Mouse (Mus musculus) gastrocnemius, postnatal 36 days (tissue): ENCODE results near the gene Pdpn. TPM values are rescaled to one million over a fixed set of nuclear protein-coding genes. Genes with fewer than 3 reads are reported as not detected.
"Not testable (repeated sequence)": the region's sequence is repeated elsewhere in the genome, so short reads cannot be mapped to it uniquely, and the experiment has no call there.

Experiments used
- DNase-seq, 2 experiments: peaks; one replicate each; pipeline ENCODE4 v3.0.0; 2022
- intact Hi-C: fragments of 180-260 bp; cut with DNase I; formaldehyde crosslinking; loops from one replicate; pipeline ENCODE4 v1.15.1; 2025
- long read RNA-seq, 2 experiments: library from polyadenylated mRNA; stranded (forward); transcript quantifications; one replicate each; pipeline ENCODE4 v2.0.0; 2021
- total RNA-seq, 2 experiments: library from RNA; stranded (reverse); gene quantifications; 2 replicates each; pipeline ENCODE4 v1.2.3; 2021

The Pdpn gene
- 1 to 10 TPM; 7.0 to 7.7 TPM for total RNA-seq
- long read RNA-seq, experiment 1, partial matches to known transcripts = 1 of 5 reads
- long read RNA-seq, experiment 1, other reads (novel, unspliced or antisense) = 1 of 5 reads
- long read RNA-seq, experiment 2, transcript Pdpn-201 (6 exons, 1,817 nt) = major isoform, 5 of 8 reads
- long read RNA-seq, experiment 2, partial matches to known transcripts = 0 of 8 reads
- long read RNA-seq, experiment 2, other reads (novel, unspliced or antisense) = 3 of 8 reads

DNA sequence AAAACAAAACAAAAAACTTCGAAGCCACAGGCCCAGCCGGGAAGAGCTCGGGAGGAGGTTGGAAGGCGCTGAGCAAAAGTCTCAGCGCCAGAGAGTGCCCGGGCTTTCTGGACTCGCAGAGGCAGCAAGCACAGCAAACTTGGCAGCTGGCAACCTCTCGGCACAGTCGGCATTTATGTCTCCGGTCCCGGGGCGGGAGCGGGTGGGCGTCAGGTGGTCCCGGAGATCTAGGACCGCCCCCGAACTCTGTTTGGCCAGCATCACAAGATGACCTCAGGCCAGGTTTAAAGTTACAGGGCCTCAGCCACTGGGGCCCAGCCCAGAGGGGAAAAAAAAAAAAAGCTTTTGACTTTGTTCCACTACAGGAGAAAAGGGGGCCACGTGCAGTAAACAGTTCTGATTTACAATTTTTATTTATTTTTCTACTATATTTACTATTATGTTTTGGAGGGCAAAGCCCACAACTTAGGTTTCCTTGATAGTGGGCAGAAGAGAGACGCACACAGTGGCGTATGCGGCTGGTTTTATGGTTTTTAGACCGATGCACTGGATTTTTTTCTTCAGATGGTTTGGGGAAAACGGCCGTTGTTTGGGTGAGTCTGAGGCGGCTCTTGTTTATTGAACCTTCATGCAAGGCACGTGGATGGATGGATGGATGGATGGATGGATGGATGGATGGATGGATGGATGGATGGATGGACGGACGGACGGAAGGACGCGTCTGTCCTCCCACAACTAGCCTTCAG is at the start of gene Pdpn:
TSS of gene Pdpn (minus strand) at position 240 of the 746 bp plus-strand sequence.
- intact Hi-C loops = no loop called here
- DNase-seq = peak; percentile 57

DNA sequence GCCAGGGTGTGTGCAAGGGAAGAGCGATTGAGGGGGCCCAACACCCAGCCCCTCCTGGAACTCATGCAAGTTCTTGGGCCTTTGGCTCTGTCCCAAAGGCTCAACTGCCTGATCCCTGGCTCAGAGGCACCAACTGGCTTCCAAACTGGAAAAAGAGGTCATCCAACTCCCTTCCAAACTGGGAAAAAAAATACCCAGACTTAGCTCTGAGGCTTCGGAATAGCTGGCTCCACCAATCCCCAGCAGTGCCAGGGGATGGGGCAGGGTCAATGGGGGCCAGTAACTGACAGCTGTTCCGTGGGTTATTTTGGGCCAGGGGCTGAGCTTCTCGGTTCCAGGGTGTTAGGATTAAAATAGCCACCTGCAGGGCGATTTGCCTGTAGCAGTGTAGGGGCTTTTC is 49.3 kb upstream of the Pdpn start:
- intact Hi-C loops = no loop called here
- peak; percentile 26 to 55 for DNase-seq

DNA sequence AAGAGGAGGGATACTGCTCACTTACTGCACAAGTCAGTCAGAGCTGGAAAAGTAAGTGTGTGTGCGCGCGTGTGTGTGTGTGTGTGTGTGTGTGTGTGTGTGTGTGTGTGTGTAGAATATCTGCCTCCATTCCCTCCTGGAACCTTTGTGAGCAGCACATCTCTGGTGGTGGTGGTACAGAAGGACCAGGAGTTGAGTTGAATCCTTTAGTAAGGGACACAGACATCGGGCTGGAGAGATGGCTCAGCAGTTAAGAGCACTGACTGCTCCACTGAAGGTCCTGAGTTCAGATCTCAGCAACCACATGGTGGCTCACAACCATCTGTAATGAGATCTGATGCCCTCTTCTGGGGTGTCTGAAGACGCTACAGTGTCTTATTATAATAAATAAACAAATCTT is 46.1 kb upstream of the Pdpn start:
- DNase-seq, intact Hi-C loops: not testable (repeated sequence)

DNA sequence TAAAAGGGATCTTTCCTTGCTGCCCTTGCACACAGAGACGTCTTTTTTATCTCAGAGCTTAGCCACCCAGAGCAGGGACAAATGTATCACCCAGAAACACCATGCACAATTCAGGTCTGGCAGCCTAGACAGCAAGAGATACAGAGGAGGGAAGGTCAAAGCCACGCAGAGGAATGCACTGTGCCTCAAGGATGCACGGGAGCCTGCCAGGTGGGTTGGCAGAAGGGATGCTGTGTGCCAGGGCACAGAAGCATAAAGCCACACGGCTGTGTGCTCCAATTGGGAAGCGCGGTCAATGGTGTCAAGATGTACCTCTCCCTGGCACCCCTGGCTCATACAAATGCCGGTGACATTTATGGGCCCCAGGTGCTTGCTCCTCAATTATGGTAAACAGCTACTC is 42.1 kb upstream of the Pdpn start:
- no peak for DNase-seq
- intact Hi-C loops = no loop called here

DNA sequence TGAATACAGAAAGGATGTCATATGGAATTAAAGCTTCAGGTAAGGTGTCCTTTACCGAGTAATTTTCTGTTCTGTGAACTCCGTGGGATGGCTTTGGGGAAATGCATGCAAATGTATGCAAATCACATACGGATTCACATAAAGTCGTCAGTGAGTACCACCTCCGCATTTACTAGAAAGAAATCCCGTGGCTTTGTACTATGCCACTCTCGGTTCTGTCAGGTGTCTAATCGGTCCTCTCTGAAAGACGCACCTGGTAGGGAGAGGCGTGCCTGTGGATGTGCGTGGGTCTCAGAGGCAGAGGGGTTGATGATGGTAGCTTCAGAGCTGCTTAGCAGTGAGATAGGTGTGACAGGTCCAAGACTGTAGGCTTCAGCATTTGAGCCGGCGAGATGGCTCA is 40.4 kb upstream of the Pdpn start:
- no peak for DNase-seq
- intact Hi-C loops = no loop called here

DNA sequence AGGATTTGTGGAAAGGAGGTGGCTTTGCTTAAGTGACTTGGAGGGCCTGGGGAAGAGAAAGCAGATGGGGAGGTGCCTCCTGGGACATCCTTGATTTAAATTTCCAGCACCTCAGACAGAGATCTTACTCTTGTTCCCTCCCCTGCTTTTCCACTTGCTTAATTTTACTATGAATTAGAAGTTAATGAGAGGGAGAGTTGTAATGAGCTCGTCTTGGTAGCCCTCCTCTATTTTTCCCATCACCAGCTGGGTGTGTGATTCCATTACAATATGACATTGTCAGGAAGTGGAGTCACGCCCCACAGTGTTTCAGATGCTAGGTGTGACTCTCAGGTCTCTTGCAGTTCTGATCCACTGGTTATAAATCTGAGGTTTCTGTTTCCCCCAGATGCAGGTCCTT is 36.7 kb upstream of the Pdpn start:
- intact Hi-C loops = no loop called here

DNA sequence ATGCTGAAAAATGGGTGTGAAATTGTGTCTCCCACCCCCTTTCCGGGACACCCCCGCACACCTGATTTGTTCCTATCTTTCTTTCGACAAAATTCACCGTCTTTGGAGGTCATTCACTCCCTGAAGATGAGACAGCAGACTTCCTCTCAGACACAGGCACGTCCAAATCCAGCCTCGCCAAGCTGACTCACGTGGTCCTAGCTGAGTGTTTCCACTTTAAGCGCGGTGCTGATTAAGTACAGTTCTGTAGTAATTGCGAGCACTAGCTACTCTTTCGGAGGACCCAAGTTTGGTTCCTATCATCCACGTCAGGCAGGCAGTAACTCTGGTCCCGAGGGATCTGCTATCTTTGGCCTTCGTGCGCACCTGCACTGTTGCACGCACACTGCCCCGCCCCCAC is 35.6 kb upstream of the Pdpn start:
- intact Hi-C loops = no loop called here
- DNase-seq = no peak

More for the DNA sequence above, 36.7 kb upstream of the Pdpn start:
- no peak for DNase-seq

- no peak for DNase-seq
- intact Hi-C loops = no loop called here
Observed at GRCm38 (mm10) chr4:143334145-143334544, 34.8 kb upstream of the Pdpn start.

DNA sequence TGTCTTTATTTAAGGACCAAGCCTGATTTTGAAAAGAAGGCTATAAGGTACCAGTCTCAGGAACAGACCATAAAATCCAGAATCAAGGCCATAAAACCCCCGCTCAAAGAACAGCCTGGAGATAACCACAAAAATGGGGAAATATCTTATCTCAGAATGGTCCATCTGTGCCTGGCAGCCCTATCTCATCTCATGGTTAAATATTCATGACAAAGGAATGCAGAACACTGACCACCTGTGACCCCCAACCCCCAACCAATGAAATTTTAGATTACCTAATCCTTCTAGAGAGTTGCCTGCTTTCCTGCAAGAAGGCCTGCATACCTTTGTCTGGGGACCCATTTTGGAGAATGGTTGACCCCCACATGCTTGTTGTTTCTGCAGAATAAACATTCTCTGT is 32.4 kb upstream of the Pdpn start:
- intact Hi-C loops = loop anchor here (2.0 kb wide), 1 partner anchor 19 kb away; no protein-coding TSS in a partner anchor
- no peak for DNase-seq

- intact Hi-C loops = loop anchor here (2.0 kb wide), 1 partner anchor 20 kb away; no protein-coding TSS in a partner anchor
- peak; percentile 25 to 42 for DNase-seq
Observed at GRCm38 (mm10) chr4:143330566-143330965, 31.2 kb upstream of the Pdpn start.

- DNase-seq = peak; percentile 69 to 73
- intact Hi-C loops = loop anchor here (1.0 kb wide), 1 partner anchor 54 kb away; no protein-coding TSS in a partner anchor
Observed at GRCm38 (mm10) chr4:143325625-143325941, 26.2 kb upstream of the Pdpn start.

DNA sequence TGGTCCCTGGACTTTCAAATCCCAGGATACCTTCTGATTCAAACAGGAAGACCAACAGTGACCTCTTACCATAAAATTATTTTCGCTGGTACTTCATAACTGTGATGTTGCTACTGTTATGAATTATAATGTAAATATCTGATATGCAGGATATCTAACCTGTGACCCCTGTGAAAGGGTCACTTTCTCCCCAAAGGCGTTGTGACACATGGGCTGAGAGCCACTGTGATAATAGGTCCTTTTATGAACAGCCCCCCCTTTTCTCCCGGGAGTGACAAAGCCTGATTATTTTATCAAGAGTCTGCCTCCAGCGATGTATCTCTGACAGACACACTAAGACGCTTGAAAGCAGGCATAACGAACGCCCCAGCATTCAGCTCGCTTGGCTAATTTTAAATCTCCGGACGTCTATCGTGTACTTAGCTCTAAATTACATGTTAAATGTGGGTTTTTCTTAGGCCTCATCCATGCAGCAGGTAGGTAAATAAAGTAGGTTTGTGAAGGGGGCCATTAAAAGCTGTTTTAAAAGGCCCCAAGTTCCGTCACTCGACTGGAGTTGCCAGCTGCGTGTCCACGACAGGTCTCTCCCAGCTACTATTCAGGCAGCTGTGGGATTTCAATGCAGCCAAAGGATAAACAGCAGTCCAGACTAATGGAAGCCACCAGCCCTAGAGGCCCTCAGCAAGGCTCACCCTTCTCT is 25.7 kb upstream of the Pdpn start:
- intact Hi-C loops = loop anchor here (1.0 kb wide), 1 partner anchor 54 kb away; no protein-coding TSS in a partner anchor
- DNase-seq = no peak

GRCm38 (mm10) chr4:143324176-143324924 is 25.0 kb upstream of the Pdpn start:
- intact Hi-C loops = no loop called here
- no peak for DNase-seq

GRCm38 (mm10) chr4:143313299-143313698 is 13.9 kb upstream of the Pdpn start:
- intact Hi-C loops = no loop called here
- no peak for DNase-seq

DNA sequence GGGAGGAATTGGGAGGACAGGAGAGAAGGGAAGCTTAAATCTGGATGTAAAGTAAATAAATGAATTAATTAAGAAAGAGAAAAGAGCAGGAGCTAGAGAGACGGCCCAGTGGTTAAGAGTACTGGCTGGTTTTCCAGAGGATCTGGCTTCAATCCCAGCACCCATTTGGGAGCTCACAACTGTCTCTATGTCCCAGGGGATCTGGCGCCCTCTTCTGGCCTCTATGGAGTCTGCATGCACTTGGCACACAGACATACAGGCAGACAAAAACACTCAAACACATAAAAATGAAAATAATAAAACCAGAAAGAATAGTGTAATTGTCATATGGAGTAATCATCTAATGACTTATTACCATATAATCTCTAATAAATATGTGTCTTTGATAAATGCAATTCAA is 12.0 kb upstream of the Pdpn start:
- DNase-seq = peak; percentile 25 to 28
- intact Hi-C loops = loop anchor here (2.0 kb wide), 1 partner anchor 53 kb away; no protein-coding TSS in a partner anchor

- DNase-seq = no peak
- intact Hi-C loops = no loop called here
Observed at GRCm38 (mm10) chr4:143305987-143306772, 6.8 kb upstream of the Pdpn start.

DNA sequence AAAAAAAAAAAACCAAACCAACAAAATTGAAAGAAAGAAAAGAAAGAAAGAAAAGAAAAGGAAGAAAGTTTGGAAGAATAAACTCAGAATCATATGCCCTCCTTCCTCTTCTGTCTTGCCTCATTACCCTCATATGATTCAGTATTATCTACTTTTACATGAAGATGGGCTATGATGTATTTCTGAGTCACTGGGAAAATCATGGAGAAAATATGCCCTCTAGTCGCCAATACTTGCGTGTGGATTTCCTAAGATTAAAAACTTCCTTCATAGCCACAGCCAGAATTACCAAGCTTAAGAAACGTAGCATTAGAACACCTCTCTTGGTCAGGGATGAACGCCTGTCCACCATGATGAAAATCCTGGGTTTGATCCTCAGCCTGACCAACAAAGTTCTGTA is 5.7 kb upstream of the Pdpn start:
- no peak for DNase-seq
- intact Hi-C loops = no loop called here

- DNase-seq = no peak
- intact Hi-C loops = no loop called here
Observed at GRCm38 (mm10) chr4:143302279-143302890, 3.0 kb upstream of the Pdpn start.

DNA sequence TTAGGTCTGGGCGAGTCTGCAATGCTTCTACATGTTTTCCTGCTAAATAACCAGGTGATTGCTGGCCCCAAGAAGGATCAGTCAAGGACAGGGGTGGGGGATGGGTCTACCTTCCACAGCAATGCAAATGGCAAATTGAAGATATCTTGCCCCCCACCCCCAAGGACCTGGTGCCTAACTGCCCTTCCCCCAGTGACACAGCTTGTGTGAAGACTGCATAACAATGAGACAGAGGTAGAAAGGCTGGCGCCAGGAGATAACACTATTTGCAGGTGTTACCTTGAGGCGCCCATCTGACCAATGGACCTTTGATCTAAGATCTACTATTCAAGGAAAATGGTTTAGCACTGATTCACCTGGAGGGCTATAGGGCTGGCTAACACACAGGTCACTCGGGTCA is 2.5 kb upstream of the Pdpn start:
- intact Hi-C loops = no loop called here
- DNase-seq = no peak
